Mouse (Mus musculus) liver, postnatal 0 days (tissue): Measurements from ENCODE around the gene Olfr201.
"Not testable (repeated sequence)": the region's sequence is repeated elsewhere in the genome, so short reads cannot be mapped to it uniquely, and the experiment has no call there.

Experiments
- CTCF ChIP-seq: sonication (generic); IDR thresholded peaks from 2 replicates; pipeline ENCODE4 v1.5.1; 2016; ENCODE audit warnings: antibody characterized with exemption, low read depth
- EP300 ChIP-seq: IDR thresholded peaks from 2 replicates; pipeline ENCODE4 v1.6.1; 2016; ENCODE audit warnings: antibody characterized with exemption, low read depth, mild to moderate bottlenecking

DNA sequence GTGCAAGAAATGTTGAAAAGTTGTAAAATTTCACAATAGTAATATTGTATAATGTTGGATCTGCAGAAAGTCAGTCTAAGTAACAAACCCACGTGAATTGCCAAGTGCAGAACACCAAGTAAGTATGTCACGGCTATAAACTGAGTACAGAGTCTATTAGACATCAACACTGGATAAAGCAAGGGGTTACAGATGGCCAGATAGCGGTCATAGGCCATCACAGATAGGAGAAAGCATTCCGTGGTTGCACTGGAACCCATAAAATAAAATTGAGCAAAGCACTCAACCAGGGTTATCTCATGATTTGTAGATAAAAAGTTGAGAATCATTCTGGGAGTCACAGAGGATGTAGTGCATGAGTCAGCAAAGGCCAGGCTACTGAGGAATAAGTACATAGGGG, 3.3 kb downstream of the Olfr201 start:
- TF ChIP-seq CTCF, EP300: not testable (repeated sequence)
